Mouse (Mus musculus) midbrain, embryonic 14.5 days (tissue): Measurements from ENCODE around the gene Snx32. TPM values are rescaled to one million over a fixed set of nuclear protein-coding genes. Genes with fewer than 3 reads are reported as not detected.

Source experiments
- ATAC-seq: fragments of 200-750 bp; cut with Nextera tagmentation; 2 replicates; pipeline ENCODE4 v1.8.0; 2017; ENCODE audit warnings: moderate number of reproducible peaks, moderate library complexity; ENCODE audit not compliant: low FRiP score, low TSS enrichment
- DNase-seq: peaks from one replicate; pipeline ENCODE4 v3.0.0-alpha.2; 2015
- H3K27ac ChIP-seq: fragments of 300-500 bp; sonication (generic); replicated peaks from 2 replicates; pipeline ENCODE4 v1.5.1; 2014; ENCODE audit warnings: mild to moderate bottlenecking, low read depth, low read length, moderate library complexity
- H3K27me3 ChIP-seq: fragments of 300-500 bp; sonication (generic); 2 replicates; pipeline ENCODE4 v1.6.1; 2014; ENCODE audit warnings: low read length, control low read depth, mixed read lengths; ENCODE audit not compliant: control insufficient read depth, insufficient read depth
- H3K36me3 ChIP-seq: fragments of 300-500 bp; sonication (generic); 2 replicates; pipeline ENCODE4 v1.6.1; 2014; ENCODE audit warnings: low read length, control low read depth; ENCODE audit not compliant: control insufficient read depth, insufficient read depth
- H3K4me1 ChIP-seq: fragments of 300-500 bp; sonication (generic); 2 replicates; pipeline ENCODE4 v1.6.1; 2014; ENCODE audit warnings: mild to moderate bottlenecking, antibody characterized with exemption, low read length, control low read depth; ENCODE audit not compliant: control insufficient read depth, insufficient read depth
- H3K4me2 ChIP-seq: fragments of 300-500 bp; sonication (generic); 2 replicates; pipeline ENCODE4 v1.6.1; 2014; ENCODE audit warnings: mild to moderate bottlenecking, low read length, moderate library complexity
- H3K4me3 ChIP-seq: fragments of 300-500 bp; sonication (generic); replicated peaks from 2 replicates; pipeline ENCODE4 v1.5.1; 2014; ENCODE audit warnings: low read depth, low read length
- H3K9ac ChIP-seq: fragments of 300-500 bp; sonication (generic); replicated peaks from 2 replicates; pipeline ENCODE4 v1.6.1; 2014; ENCODE audit warnings: mild to moderate bottlenecking, low read length, moderate library complexity
- H3K9me3 ChIP-seq: fragments of 300-500 bp; sonication (generic); 2 replicates; pipeline ENCODE4 v1.6.1; 2016; ENCODE audit warnings: low read length, control low read depth, mixed read lengths; ENCODE audit not compliant: control insufficient read depth
- WGBS: fragments of 180-500 bp; shearing (Covaris S2); extraction: QIAGEN DNeasy Blood & Tissue Kit; methylation state at CpG from one replicate; pipeline ENCODE4 v1.1.7; 2014; 5-methylcytosine and 5-hydroxymethylcytosine counted together
- polyA plus RNA-seq: library from polyadenylated mRNA; unstranded; fragments of >200 nt; fragmentation: Nextera tagmentation; extraction: Ambion mirVana; gene quantifications from 2 replicates; pipeline ENCODE4 v1.2.1, GENCODE M21; 2014

Snx32 gene
- polyA plus RNA-seq, 1 experiment from 2014 or later, result 89.8 TPM

GRCm38 (mm10) chr19:5459019-5459418, 51.3 kb downstream of the Snx32 start:
- H3K36me3 ChIP-seq, result peaks cover 18% of the 10 kb centered on the region
- 72% methylated on average over 7 of the region's 7 CpGs for WGBS
- peaks cover 41% of the 10 kb centered on the region for H3K4me1 ChIP-seq
- H3K4me2 ChIP-seq, result no peak overlapping the region
- DNase-seq (no peak), ATAC-seq (no peak)
- H3K9me3 ChIP-seq, result no peaks in the 10 kb centered on the region
- H3K4me3 ChIP-seq, result no peak overlapping the region
- H3K9ac ChIP-seq, result no peak overlapping the region
- H3K27ac ChIP-seq, result no peak overlapping the region
- no peaks in the 10 kb centered on the region for H3K27me3 ChIP-seq

GRCm38 (mm10) chr19:5457746-5458442, 52.4 kb downstream of the Snx32 start, which contains the start of gene Ccdc85b:
TSS of gene Ccdc85b (minus strand) at chr19:5457894.
- Histone ChIP-seq H3K4me2 (peak within 1 kb of the TSS; percentile 98), H3K9ac (peak within 1 kb of the TSS; percentile 91), H3K27ac (peak within 1 kb of the TSS; percentile 96), H3K4me1 (peaks cover 39% of the 10 kb centered on the region), H3K9me3 (no peaks in the 10 kb centered on the region), H3K4me3 (peak within 1 kb of the TSS; percentile 85), H3K36me3 (peaks cover 10% of the 10 kb centered on the region), H3K27me3 (no peaks in the 10 kb centered on the region)
- WGBS, result 17% methylated on average over 14 of the region's 14 CpGs
- no peak for DNase-seq
- no peak for ATAC-seq

- Histone ChIP-seq H3K9me3 (no peaks in the 10 kb centered on the region), H3K4me3 (peak overlapping the region; percentile 85), H3K27ac (peak overlapping the region; percentile 96), H3K4me2 (peak overlapping the region; percentile 98), H3K9ac (peak overlapping the region; percentile 91), H3K4me1 (peaks cover 39% of the 10 kb centered on the region), H3K27me3 (no peaks in the 10 kb centered on the region), H3K36me3 (0 out of 2 replicates have a peak, but pooled peaks cover 3% of the 10 kb centered on the region)
- WGBS, result under 1% methylated on average over 70 of the region's 70 CpGs
- DNase-seq, result peak; percentile 97
- peak; percentile 93 for ATAC-seq
These were observed 53.2 kb downstream of the Snx32 start for GRCm38 (mm10) chr19:5456922-5457745.

GRCm38 (mm10) chr19:5456241-5456921, 54.0 kb downstream of the Snx32 start:
- H3K9me3 ChIP-seq, result no peaks in the 10 kb centered on the region
- ATAC-seq (no peak), DNase-seq (no peak)
- 0 out of 2 replicates have a peak, but pooled peaks cover 3% of the 10 kb centered on the region for H3K36me3 ChIP-seq
- 4% methylated on average over 26 of the region's 26 CpGs for WGBS
- H3K27me3 ChIP-seq, result no peaks in the 10 kb centered on the region
- peak overlapping the region; percentile 85 for H3K4me3 ChIP-seq
- H3K27ac ChIP-seq, result peak overlapping the region; percentile 96
- peak overlapping the region; percentile 91 for H3K9ac ChIP-seq
- H3K4me1 ChIP-seq, result peaks cover 38% of the 10 kb centered on the region
- peak overlapping the region; percentile 98 for H3K4me2 ChIP-seq

- H3K4me2 ChIP-seq, result peak overlapping the region; percentile 98
- H3K27me3 ChIP-seq, result peaks cover 4% of the 10 kb centered on the region
- H3K4me3 ChIP-seq, result peak overlapping the region; percentile 85
- 0 out of 2 replicates have a peak, but pooled peaks cover 3% of the 10 kb centered on the region for H3K36me3 ChIP-seq
- DNase-seq (no peak), ATAC-seq (no peak)
- 58% methylated on average over 8 of the region's 8 CpGs for WGBS
- peak overlapping the region; percentile 91 for H3K9ac ChIP-seq
- peaks cover 33% of the 10 kb centered on the region for H3K4me1 ChIP-seq
- H3K27ac ChIP-seq, result no peak overlapping the region
- no peaks in the 10 kb centered on the region for H3K9me3 ChIP-seq
These were observed 54.8 kb downstream of the Snx32 start for GRCm38 (mm10) chr19:5455568-5455967.

GRCm38 (mm10) chr19:5455037-5455436, 55.3 kb downstream of the Snx32 start:
- Histone ChIP-seq H3K9me3 (no peaks in the 10 kb centered on the region), H3K27ac (no peak overlapping the region), H3K9ac (peak overlapping the region; percentile 4; the same call in 1 of the 2 replicates), H3K4me2 (peak overlapping the region; percentile 98), H3K36me3 (0 out of 2 replicates have a peak, but pooled peaks cover 3% of the 10 kb centered on the region), H3K4me1 (peaks cover 31% of the 10 kb centered on the region), H3K4me3 (0 out of 2 replicates have a peak overlapping the region, but pooled peaks have one; percentile 85), H3K27me3 (peaks cover 10% of the 10 kb centered on the region)
- DNase-seq (no peak), ATAC-seq (no peak)
- WGBS, result 83% methylated on average over 12 of the region's 12 CpGs

- no peak for ATAC-seq
- H3K9ac ChIP-seq, result no peak overlapping the region
These were observed 58.6 kb downstream of the Snx32 start for GRCm38 (mm10) chr19:5451766-5452165.

GRCm38 (mm10) chr19:5449673-5450072, 60.7 kb downstream of the Snx32 start:
- no peak for ATAC-seq
- no peak for DNase-seq
- H3K27ac ChIP-seq, result no peak overlapping the region
- peaks cover 57% of the 10 kb centered on the region for H3K27me3 ChIP-seq
- H3K4me2 ChIP-seq, result no peak overlapping the region
- no peaks in the 10 kb centered on the region; the same call in 1 of the 2 replicates for H3K9me3 ChIP-seq
- no peak overlapping the region for H3K9ac ChIP-seq
- no peak overlapping the region for H3K4me3 ChIP-seq
- H3K4me1 ChIP-seq, result peaks cover 16% of the 10 kb centered on the region
- WGBS, result 84% methylated on average over 3 of the region's 3 CpGs
- no peaks in the 10 kb centered on the region for H3K36me3 ChIP-seq

More at GRCm38 (mm10) chr19:5451766-5452165, 58.6 kb downstream of the Snx32 start:
- H3K36me3 ChIP-seq, result 0 out of 2 replicates have a peak, but pooled peaks cover 3% of the 10 kb centered on the region
- H3K4me2 ChIP-seq, result no peak overlapping the region
- WGBS, result 75% methylated on average over 6 of the region's 6 CpGs
- H3K27ac ChIP-seq, result no peak overlapping the region
- no peaks in the 10 kb centered on the region; the same call in 1 of the 2 replicates for H3K9me3 ChIP-seq
- H3K4me3 ChIP-seq, result no peak overlapping the region
- DNase-seq, result no peak
- peaks cover 36% of the 10 kb centered on the region for H3K4me1 ChIP-seq
- H3K27me3 ChIP-seq, result peaks cover 42% of the 10 kb centered on the region
